Mouse (Mus musculus): ENCODE results near the gene Kcnn1. TPM values are rescaled to one million over a fixed set of nuclear protein-coding genes. Genes with fewer than 3 reads are reported as not detected.

Kcnn1 gene
- polyA plus RNA-seq, 1 experiment, result 11.9 TPM

DNA sequence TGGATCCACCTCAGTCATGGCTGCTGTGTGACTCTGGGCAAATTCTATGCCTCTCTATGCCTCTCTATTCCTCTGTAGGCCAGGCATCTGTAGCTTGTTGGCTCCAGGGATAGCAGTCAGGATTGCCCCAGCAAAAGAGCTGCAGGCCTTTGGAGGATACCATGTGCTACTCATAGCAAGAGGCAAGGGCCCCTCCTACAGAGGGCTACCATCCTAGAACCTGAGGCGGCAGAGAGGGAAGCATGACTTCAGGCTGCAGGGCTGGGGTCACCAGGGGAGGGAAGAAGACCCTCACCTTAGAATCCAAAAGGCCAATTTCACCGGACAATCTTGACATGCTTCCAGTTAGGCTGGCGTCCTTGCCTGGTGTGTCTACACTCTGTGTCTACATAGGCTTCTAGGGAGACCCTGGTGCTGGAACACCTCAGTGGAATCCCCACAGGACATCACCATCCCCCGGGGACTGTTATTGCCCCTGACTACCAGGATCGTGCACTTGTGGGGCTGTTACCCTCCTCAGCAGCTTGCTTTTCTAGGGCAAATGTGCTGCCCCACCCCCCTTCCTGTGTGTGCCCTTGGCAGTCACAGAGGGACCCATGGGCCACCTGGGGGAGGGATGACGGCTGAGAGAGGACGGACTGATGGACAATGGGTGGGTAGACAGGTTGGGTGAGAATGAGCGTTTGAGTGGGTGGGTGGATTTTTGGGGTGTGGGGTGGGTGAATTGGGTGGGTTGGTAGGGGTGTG is 53.9 kb downstream of the Kcnn1 start:
- H3K4me2 ChIP-seq (ENCODE audit: low read depth), result no peak overlapping the region
- no peak overlapping the region for H3ac ChIP-seq (ENCODE audit: control insufficient read depth, insufficient read length)
- H3K4me3 ChIP-seq, result no peak overlapping the region
- H3K36me3 ChIP-seq (ENCODE audit: control insufficient read depth, insufficient read depth), result no peaks in the 10 kb centered on the region
- TF ChIP-seq TCF12 (IDR thresholded peaks at IDR 0.05; ENCODE audit: insufficient read depth, poor library complexity, severe bottlenecking), result no peak
- no peak for TF ChIP-seq TCF3 (IDR thresholded peaks at IDR 0.05; ENCODE audit: insufficient read length, low read depth)
- TF ChIP-seq CEBPB (IDR thresholded peaks at IDR 0.05; ENCODE audit: insufficient read depth, poor library complexity, severe bottlenecking), result no peak
- no peak for TF ChIP-seq MAX (IDR thresholded peaks at IDR 0.05; ENCODE audit: low read depth)
- no peak for TF ChIP-seq POLR2A (IDR thresholded peaks at IDR 0.05; ENCODE audit: insufficient read length, low read depth)
- TF ChIP-seq REST (IDR thresholded peaks at IDR 0.05; ENCODE audit: insufficient read depth, insufficient read length), result no peak
- TF ChIP-seq SRF (IDR thresholded peaks at IDR 0.05; ENCODE audit: control insufficient read depth, insufficient read length, low read depth), result no peak
- no peak for TF ChIP-seq MYOD1 (IDR thresholded peaks at IDR 0.05; ENCODE audit: control insufficient read depth in 1 of 3, insufficient read length in 2 of 3, low read depth in 2 of 3)
- no peak for TF ChIP-seq USF1 (IDR thresholded peaks at IDR 0.05; ENCODE audit: low read depth)
- TF ChIP-seq MYOG (IDR thresholded peaks at IDR 0.05; ENCODE audit: control insufficient read depth in 1 of 3, insufficient read depth in 1 of 3, insufficient read length in 2 of 3, low read depth in 2 of 3), result no peak
- no peak for TF ChIP-seq POLR2AphosphoS2 (IDR thresholded peaks at IDR 0.05; ENCODE audit: insufficient read length, low read depth)
- TF ChIP-seq E2F4 (IDR thresholded peaks at IDR 0.05; ENCODE audit: insufficient read depth), result no peak
- no peaks in the 10 kb centered on the region for H3K27me3 ChIP-seq (ENCODE audit: control insufficient read depth, insufficient read depth, insufficient read length)
- H3K79me2 ChIP-seq (ENCODE audit: control insufficient read depth, insufficient read depth), result no peaks in the 10 kb centered on the region

DNA sequence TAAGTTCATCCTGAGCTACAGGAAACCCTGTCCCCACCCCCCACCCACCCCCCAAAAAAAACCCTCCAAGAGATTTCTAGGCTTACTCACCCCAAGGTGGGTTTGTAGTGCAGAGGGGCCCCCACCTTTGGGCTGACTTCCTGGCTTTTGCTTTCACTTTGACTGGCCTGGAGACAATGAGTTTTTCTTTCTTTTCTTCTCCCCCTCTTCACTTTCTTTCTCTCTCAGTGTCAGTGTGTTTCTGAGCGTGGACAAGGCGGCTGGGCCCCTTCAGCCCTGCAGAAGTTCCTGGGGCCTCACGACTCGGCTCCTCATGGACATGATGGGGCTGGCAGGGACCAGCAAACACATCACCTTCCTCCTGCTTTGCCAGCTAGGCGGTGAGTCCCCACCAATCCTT is 54.8 kb downstream of the Kcnn1 start, which contains the start of gene Il12rb1:
TSS of gene Il12rb1 (plus strand) at position 211 of the 400 bp plus-strand sequence.
- H3K4me2 ChIP-seq (ENCODE audit: low read depth), result no peak within 1 kb of the TSS
- no peaks in the 10 kb centered on the region for H3K36me3 ChIP-seq (ENCODE audit: control insufficient read depth, insufficient read depth)
- no peak within 1 kb of the TSS for H3K4me3 ChIP-seq
- H3ac ChIP-seq (ENCODE audit: control insufficient read depth, insufficient read length), result no peak within 1 kb of the TSS
- H3K79me2 ChIP-seq (ENCODE audit: control insufficient read depth, insufficient read depth), result no peaks in the 10 kb centered on the region
- TF ChIP-seq POLR2AphosphoS2 (IDR thresholded peaks at IDR 0.05; ENCODE audit: insufficient read length, low read depth), result no peak
- TF ChIP-seq CEBPB (IDR thresholded peaks at IDR 0.05; ENCODE audit: insufficient read depth, poor library complexity, severe bottlenecking), result no peak
- TF ChIP-seq E2F4 (IDR thresholded peaks at IDR 0.05; ENCODE audit: insufficient read depth), result no peak
- TF ChIP-seq MAX (IDR thresholded peaks at IDR 0.05; ENCODE audit: low read depth), result no peak
- no peak for TF ChIP-seq TCF3 (IDR thresholded peaks at IDR 0.05; ENCODE audit: insufficient read length, low read depth)
- TF ChIP-seq REST (IDR thresholded peaks at IDR 0.05; ENCODE audit: insufficient read depth, insufficient read length), result no peak
- no peak for TF ChIP-seq MYOD1 (IDR thresholded peaks at IDR 0.05; ENCODE audit: control insufficient read depth in 1 of 3, insufficient read length in 2 of 3, low read depth in 2 of 3)
- H3K27me3 ChIP-seq (ENCODE audit: control insufficient read depth, insufficient read depth, insufficient read length), result no peaks in the 10 kb centered on the region

DNA sequence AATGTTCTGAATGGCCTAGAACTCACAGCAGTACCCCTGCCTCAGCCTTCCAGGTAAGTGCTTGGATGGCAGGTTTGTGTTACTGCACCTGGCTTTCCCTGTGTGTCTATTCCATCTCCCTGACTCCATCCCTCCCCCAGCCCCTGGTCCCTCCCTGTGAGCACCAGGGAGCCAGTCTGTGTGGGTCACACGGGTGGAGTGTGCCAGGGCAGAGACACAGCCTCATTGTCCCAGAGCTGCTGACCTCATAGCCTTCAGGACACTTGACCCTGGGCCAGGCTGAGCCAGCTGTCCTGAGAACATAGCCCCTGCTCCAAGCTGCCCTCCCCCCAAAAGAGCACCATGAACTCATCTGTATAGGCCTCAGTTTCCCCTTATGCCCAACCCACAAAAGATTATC is 55.8 kb downstream of the Kcnn1 start:
- no peak overlapping the region for H3K4me2 ChIP-seq (ENCODE audit: low read depth)
- TF ChIP-seq MYOG (IDR thresholded peaks at IDR 0.05; ENCODE audit: control insufficient read depth in 1 of 3, insufficient read depth in 1 of 3, insufficient read length in 2 of 3, low read depth in 2 of 3) (no peak), MYOD1 (IDR thresholded peaks at IDR 0.05; ENCODE audit: control insufficient read depth in 1 of 3, insufficient read length in 2 of 3, low read depth in 2 of 3) (no peak), TCF3 (IDR thresholded peaks at IDR 0.05; ENCODE audit: insufficient read length, low read depth) (no peak), POLR2AphosphoS2 (IDR thresholded peaks at IDR 0.05; ENCODE audit: insufficient read length, low read depth) (no peak), TCF12 (IDR thresholded peaks at IDR 0.05; ENCODE audit: insufficient read depth, poor library complexity, severe bottlenecking) (no peak), E2F4 (IDR thresholded peaks at IDR 0.05; ENCODE audit: insufficient read depth) (no peak)
- H3ac ChIP-seq (ENCODE audit: control insufficient read depth, insufficient read length), result no peak overlapping the region
- H3K79me2 ChIP-seq (ENCODE audit: control insufficient read depth, insufficient read depth), result no peaks in the 10 kb centered on the region
- no peaks in the 10 kb centered on the region for H3K27me3 ChIP-seq (ENCODE audit: control insufficient read depth, insufficient read depth, insufficient read length)
- H3K36me3 ChIP-seq (ENCODE audit: control insufficient read depth, insufficient read depth), result no peaks in the 10 kb centered on the region
- no peak overlapping the region for H3K4me3 ChIP-seq

DNA sequence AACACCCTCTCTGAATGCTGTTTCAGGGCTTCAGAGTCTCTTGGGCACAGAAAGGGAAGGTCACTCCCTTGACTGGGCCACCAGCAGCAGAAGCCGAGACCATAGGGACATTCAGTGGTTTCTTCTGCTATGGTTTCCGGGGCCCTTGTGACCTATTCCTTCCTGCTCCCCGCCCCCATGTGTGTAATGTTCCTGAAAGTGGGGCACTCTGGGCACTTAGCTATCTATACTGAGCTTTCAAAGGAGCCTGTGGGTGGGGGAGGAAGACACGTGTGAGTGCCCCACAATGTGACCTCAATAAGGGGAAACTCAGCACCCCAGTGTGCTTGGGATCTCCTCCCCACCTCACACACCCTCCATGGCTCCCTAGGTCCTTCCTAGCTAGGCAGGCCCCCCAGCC is 56.5 kb downstream of the Kcnn1 start:
- Histone ChIP-seq H3K4me3 (no peak overlapping the region), H3K36me3 (ENCODE audit: control insufficient read depth, insufficient read depth) (no peaks in the 10 kb centered on the region), H3ac (ENCODE audit: control insufficient read depth, insufficient read length) (no peak overlapping the region), H3K79me2 (ENCODE audit: control insufficient read depth, insufficient read depth) (no peaks in the 10 kb centered on the region), H3K4me2 (ENCODE audit: low read depth) (no peak overlapping the region), H3K27me3 (ENCODE audit: control insufficient read depth, insufficient read depth, insufficient read length) (no peaks in the 10 kb centered on the region)
- TF ChIP-seq SRF (IDR thresholded peaks at IDR 0.05; ENCODE audit: control insufficient read depth, insufficient read length, low read depth) (no peak), POLR2AphosphoS2 (IDR thresholded peaks at IDR 0.05; ENCODE audit: insufficient read length, low read depth) (no peak), E2F4 (IDR thresholded peaks at IDR 0.05; ENCODE audit: insufficient read depth) (no peak), TCF12 (IDR thresholded peaks at IDR 0.05; ENCODE audit: insufficient read depth, poor library complexity, severe bottlenecking) (no peak), MYOG (IDR thresholded peaks at IDR 0.05; ENCODE audit: control insufficient read depth in 1 of 3, insufficient read depth in 1 of 3, insufficient read length in 2 of 3, low read depth in 2 of 3) (no peak), REST (IDR thresholded peaks at IDR 0.05; ENCODE audit: insufficient read depth, insufficient read length) (no peak), CEBPB (IDR thresholded peaks at IDR 0.05; ENCODE audit: insufficient read depth, poor library complexity, severe bottlenecking) (no peak), MAX (IDR thresholded peaks at IDR 0.05; ENCODE audit: low read depth) (no peak), TCF3 (IDR thresholded peaks at IDR 0.05; ENCODE audit: insufficient read length, low read depth) (no peak), MYOD1 (IDR thresholded peaks at IDR 0.05; ENCODE audit: control insufficient read depth in 1 of 3, insufficient read length in 2 of 3, low read depth in 2 of 3) (no peak), POLR2A (IDR thresholded peaks at IDR 0.05; ENCODE audit: insufficient read length, low read depth) (no peak), USF1 (IDR thresholded peaks at IDR 0.05; ENCODE audit: low read depth) (no peak)
